Mouse (Mus musculus): ENCODE data around the gene Nup62. TPM values are rescaled to one million over a fixed set of nuclear protein-coding genes. Genes with fewer than 3 reads are reported as not detected.

Gene Nup62
- 10 to 100 TPM; 27.3 to 30.4 TPM for total RNA-seq (2021)

- DNase-seq (ENCODE audit: low spot score in 2 of 2): peak; percentile 98 to 99
- intact Hi-C loops (cut with DNase I): loop anchor here (2.0 kb wide), 1 partner anchor 67 kb away; the partner anchor contains the start of gene Vrk3
Measured at GRCm38 (mm10) chr7:44815721-44816469, at the start of gene Nup62, which contains the start of gene Il4i1. Gene Nup62 (plus strand): TSS chr7:44816088. Gene Il4i1 (plus strand): TSS chr7:44816387.

- no peak for DNase-seq (ENCODE audit: low spot score in 2 of 2)
- intact Hi-C loops (cut with DNase I): no loop called here
Measured at GRCm38 (mm10) chr7:44768129-44768528, 47.8 kb upstream of the Nup62 start.

GRCm38 (mm10) chr7:44770046-44770578, 45.8 kb upstream of the Nup62 start:
- intact Hi-C loops (cut with DNase I): loop anchor here (5.0 kb wide), 1 partner anchor 42 kb away; no protein-coding TSS in a partner anchor
- peak in 1 of 2 experiments; percentile 10 for DNase-seq (ENCODE audit: low spot score in 2 of 2)

GRCm38 (mm10) chr7:44772591-44773204, 43.2 kb upstream of the Nup62 start:
- intact Hi-C loops (cut with DNase I): loop anchor here (5.0 kb wide), 1 partner anchor 40 kb away; no protein-coding TSS in a partner anchor
- peak in 1 of 2 experiments; percentile 37 for DNase-seq (ENCODE audit: low spot score in 2 of 2)

GRCm38 (mm10) chr7:44776849-44777498, 38.9 kb upstream of the Nup62 start:
- DNase-seq (ENCODE audit: low spot score in 2 of 2): no peak
- intact Hi-C loops (cut with DNase I): no loop called here

GRCm38 (mm10) chr7:44780101-44780500, 35.8 kb upstream of the Nup62 start:
- intact Hi-C loops (cut with DNase I): no loop called here
- no peak for DNase-seq (ENCODE audit: low spot score in 2 of 2)

GRCm38 (mm10) chr7:44789531-44789930, 26.4 kb upstream of the Nup62 start:
- intact Hi-C loops (cut with DNase I): no loop called here
- DNase-seq (ENCODE audit: low spot score in 2 of 2): no peak

- no peak for DNase-seq (ENCODE audit: low spot score in 2 of 2)
- intact Hi-C loops (cut with DNase I): no loop called here
Measured at GRCm38 (mm10) chr7:44790066-44790465, 25.8 kb upstream of the Nup62 start.

- intact Hi-C loops (cut with DNase I): no loop called here
- DNase-seq (ENCODE audit: low spot score in 2 of 2): no peak
Measured at GRCm38 (mm10) chr7:44792781-44793180, 23.1 kb upstream of the Nup62 start.

GRCm38 (mm10) chr7:44808927-44809326, 7.0 kb upstream of the Nup62 start:
- intact Hi-C loops (cut with DNase I): no loop called here
- DNase-seq (ENCODE audit: low spot score in 2 of 2): no peak

- intact Hi-C loops (cut with DNase I): no loop called here
- DNase-seq (ENCODE audit: low spot score in 2 of 2): no peak
Measured at GRCm38 (mm10) chr7:44809466-44809865, 6.4 kb upstream of the Nup62 start.

- DNase-seq (ENCODE audit: low spot score in 2 of 2): no peak
- intact Hi-C loops (cut with DNase I): loop anchor here (5.0 kb wide), 1 partner anchor 38 kb away; no protein-coding TSS in a partner anchor
Measured at GRCm38 (mm10) chr7:44810365-44810764, 5.5 kb upstream of the Nup62 start.

GRCm38 (mm10) chr7:44810819-44811557, 4.9 kb upstream of the Nup62 start:
- no peak for DNase-seq (ENCODE audit: low spot score in 2 of 2)
- intact Hi-C loops (cut with DNase I): loop anchor here (5.0 kb wide), 1 partner anchor 39 kb away; no protein-coding TSS in a partner anchor

GRCm38 (mm10) chr7:44812651-44813325, 3.1 kb upstream of the Nup62 start:
- intact Hi-C loops (cut with DNase I): loop anchor here (5.0 kb wide), 1 partner anchor 40 kb away; no protein-coding TSS in a partner anchor
- no peak for DNase-seq (ENCODE audit: low spot score in 2 of 2)

GRCm38 (mm10) chr7:44813985-44814384, 1.9 kb upstream of the Nup62 start:
- intact Hi-C loops (cut with DNase I): loop anchor here (2.0 to 5.0 kb wide), 2 partner anchors 42 to 65 kb away; partner anchors contain the start of gene Vrk3

GRCm38 (mm10) chr7:44814423-44814822, 1.5 kb upstream of the Nup62 start:
- intact Hi-C loops (cut with DNase I): loop anchor here (2.0 to 5.0 kb wide), 2 partner anchors 42 to 66 kb away; partner anchors contain the start of gene Vrk3
- DNase-seq (ENCODE audit: low spot score in 2 of 2): no peak

More at GRCm38 (mm10) chr7:44813985-44814384, 1.9 kb upstream of the Nup62 start:
- DNase-seq (ENCODE audit: low spot score in 2 of 2): no peak

- DNase-seq (ENCODE audit: low spot score in 2 of 2): no peak
- intact Hi-C loops (cut with DNase I): loop anchor here (2.0 to 5.0 kb wide), 2 partner anchors 43 to 66 kb away; partner anchors contain the start of gene Vrk3
Measured at GRCm38 (mm10) chr7:44814952-44815553, 835 bp upstream of the Nup62 start.

- peak; percentile 47 to 49 for DNase-seq (ENCODE audit: low spot score in 2 of 2)
- intact Hi-C loops (cut with DNase I): no loop called here
Measured at GRCm38 (mm10) chr7:44816470-44817021, 658 bp downstream of the Nup62 start, which contains the start of gene Atf5. Gene Atf5 (minus strand): TSS chr7:44816658.
